Mouse (Mus musculus) R1 (cell line): Measurements from ENCODE around the gene Ncoa3.
A peak's percentile ranks its signal among the peaks of the same experiment; 100 is the strongest.

Experiments
- DNase-seq: peaks from one replicate; pipeline ENCODE4 v3.0.0-alpha.2; 2018; ENCODE audit warnings: low read depth, low spot score

Gene Ncoa3

DNA sequence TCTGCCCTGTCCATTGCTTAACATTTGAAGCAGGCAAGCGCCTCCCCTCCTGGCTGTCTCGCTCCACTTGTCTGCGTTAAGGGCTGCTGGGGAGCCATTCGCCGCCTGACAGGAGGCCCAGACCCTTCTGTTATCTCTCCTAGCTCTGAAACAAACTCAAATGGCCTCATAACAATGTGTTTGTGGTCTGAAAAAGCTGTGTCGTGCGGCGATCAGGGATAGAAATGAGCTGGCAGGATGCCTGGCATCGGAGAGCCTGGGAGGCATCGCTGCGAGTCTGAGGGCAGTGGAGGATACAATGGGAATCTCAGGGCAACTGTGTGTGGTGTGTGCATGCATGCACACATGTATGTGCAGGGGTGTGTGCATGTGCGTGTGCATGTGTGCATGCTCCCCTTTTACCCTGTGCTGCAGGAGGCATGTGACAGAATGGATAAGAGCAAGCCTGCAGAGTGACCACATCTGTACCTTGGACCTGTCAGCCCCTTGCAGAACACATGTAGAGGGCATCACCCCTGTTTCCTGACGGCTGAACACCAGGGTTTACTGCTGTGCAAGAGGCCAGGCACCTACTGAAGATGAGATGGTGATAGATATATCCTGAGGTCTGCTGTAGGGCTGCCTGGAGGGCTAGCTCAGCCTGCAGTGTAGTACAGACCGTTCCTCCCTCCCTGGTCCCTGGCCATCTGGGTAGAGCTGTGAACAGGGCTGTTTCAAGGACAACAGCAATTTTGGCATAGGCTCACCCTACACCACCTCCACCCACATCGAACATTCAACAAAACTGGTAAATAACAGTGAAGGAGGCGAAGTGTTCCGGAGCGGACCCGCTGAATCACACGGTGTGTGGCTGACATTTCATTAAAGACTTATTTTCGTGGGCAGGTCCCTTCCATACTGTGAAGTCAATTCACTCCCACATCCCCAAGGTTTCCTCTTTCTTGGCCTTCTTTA is 108.2 kb downstream of the Ncoa3 start:
- DNase-seq: no peak

DNA sequence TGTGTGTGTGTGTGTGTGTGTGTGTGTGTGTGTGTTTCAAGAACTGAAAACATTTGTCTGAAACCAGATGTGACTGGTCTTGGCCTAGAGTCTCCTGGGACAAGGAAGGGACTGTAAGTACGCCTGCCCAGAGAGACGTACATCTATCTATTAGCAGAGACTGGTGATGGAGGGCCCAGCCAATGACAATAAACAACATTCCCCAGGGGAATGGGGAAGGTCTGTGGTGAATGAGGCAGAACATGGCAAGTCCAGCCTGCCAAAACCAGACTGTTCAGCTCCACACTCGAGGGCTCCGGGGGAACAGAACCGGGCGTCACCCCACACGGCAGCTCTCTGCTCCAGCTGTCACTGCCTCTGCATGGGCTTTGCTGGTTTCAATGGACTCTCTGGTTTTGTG is 110.5 kb downstream of the Ncoa3 start:
- DNase-seq: no peak

DNA sequence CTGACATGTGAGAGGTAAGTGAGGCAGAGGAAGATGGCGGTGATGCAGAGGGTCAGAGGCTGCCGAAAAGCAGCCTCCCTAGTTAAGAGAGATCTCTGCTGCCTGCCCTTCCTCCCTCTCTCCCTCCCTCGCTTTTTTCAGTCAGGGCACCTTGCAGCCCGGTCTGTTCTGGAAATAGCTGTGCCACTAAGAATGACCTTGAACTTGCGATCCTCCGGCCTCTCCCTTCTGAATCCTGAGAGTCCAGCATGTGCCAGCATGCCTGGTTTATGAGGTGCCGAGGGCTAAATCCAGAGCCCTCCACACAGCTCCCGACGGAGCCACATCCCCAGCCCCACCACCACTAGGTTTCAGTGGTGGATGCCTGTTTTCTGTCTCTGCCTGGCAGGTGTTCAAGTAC is 113.5 kb downstream of the Ncoa3 start:
- no peak for DNase-seq

DNA sequence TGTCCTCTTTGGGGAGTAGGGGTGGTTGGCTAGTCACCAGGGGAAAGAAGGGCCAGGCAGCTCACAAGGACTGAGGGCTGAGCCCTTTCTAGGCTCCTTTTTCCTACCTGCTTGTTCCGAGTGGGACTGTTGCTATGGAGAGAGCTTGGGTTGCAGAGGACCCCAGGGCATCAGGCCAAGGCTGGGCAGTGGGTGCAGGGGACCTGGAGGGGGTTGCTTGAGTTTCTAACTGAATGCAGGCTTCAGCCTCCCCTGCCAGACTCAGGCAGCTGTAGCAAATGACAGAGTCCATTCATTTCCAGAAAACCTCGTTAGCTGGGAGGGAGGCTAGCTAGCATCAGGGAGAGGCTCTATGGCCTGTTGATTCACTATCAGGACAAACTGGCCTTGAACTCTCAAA is 114.2 kb downstream of the Ncoa3 start:
- no peak for DNase-seq

DNA sequence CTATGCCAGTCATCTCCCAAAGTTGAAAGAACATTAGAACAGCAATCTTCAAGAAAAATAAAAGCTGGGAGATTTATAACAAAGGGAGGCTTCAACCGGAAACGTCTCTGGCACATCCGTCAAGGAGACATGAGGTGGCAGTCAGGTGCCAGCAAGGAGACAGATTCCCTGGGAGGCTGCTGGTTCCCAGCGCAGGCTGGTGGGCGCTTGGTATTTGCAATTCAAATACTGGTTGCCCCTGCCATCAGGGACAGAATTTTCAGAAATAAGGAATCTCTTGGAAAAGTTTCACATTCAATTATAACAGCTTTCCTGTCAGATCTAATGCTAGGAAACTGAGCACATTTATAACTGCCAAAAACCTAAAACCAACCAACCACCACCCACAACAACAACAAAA is 115.5 kb downstream of the Ncoa3 start:
- no peak for DNase-seq

DNA sequence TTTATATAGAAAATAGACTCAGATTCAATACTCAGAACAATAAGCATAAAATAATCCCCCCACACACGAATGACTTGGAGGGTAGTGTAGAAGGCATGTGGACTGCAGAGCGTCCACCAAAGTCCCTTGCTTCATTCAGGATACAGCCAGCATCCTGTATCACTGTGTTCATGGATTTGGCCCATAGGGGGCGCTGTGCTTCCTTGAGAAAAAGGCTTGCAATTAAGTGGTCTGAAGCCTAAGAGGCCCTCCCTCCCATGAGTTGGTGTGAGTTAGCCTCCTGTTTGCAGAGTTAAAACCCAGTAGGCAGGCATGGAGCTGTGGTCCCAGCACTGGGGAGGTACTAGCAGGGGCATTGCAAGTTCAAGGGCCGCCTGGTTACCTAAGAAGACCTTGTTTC is 115.9 kb downstream of the Ncoa3 start:
- DNase-seq: peak; percentile 85

DNA sequence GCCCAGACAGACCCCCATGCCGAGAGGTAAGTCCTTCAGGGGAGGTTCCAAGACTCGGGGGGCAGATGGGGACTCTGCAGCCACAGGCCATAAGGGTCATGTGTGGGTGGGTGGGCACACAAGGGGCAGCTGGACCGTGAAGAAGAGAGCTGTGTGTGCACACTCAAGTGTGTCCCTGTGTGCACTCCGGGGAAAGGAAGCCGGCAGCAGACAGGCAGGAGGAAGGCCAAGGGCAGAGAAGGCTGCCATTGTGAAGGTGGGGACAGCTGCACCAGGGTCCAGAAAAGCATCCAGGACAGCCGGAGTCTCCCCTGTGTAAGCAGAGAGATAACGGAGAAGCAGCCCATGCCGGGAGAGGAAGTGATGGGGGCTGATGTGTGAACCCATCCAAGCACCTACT is 118.3 kb downstream of the Ncoa3 start:
- DNase-seq: no peak

DNA sequence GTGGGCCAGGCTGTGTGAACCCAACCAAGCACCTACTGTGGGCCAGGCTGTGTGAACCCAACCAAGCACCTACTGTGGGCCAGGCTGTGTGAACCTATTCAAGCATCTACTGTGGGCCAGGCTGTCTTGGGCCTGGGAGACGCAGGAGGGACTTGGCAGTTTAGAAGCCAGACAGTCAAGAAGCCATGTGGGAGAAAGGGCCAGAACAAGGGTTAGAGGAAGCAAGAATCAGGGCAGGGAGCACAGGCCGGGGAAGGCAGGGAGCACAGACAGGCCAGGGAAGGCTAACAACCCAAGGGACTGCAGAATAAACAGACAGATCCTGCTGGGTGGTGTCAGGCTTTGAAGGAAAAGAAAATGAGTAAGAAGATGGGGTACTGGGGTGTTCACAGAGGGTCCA is 118.8 kb downstream of the Ncoa3 start:
- no peak for DNase-seq

DNA sequence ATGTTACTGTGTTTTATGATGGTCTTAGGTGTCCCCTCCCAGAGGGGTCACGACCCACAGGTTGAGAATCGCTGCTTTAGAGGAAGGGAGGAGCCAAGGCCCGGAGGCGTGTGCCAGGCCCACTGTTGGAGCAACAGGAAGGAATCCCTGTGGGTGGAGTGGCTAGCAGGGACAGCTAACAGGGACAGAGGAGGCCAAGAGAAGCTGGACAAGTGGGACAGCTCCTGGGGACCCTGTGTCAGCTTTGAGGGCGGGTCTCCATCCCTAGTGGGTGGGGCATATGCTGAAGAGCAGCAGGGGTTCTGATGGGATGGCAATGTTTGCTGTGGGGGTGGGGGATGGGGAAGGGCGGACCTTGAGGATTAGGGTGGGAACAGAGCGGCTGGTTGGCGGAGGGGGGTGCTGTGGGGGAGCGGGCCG is 119.4 kb downstream of the Ncoa3 start:
- peak; percentile 54 for DNase-seq

DNA sequence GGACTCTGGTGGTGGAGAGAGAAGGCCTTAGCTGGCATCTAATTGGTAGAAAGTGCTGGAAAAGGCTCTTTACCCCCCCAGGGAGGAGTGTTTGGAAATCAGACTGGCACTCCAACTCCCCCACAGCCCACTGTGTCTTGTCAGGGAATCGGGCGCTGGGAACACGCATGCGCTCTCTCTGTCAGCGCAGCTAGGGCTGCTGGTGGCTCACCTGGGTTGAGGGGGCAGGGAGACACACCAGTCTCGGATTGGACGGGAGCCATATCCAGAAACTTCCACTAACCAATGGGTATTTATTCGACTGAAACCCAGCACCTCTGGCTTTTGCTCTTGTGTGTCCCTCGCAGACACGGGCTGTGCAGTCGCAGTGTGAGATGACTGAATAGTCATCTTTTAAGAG is 120.5 kb downstream of the Ncoa3 start:
- peak; percentile 56 for DNase-seq

DNA sequence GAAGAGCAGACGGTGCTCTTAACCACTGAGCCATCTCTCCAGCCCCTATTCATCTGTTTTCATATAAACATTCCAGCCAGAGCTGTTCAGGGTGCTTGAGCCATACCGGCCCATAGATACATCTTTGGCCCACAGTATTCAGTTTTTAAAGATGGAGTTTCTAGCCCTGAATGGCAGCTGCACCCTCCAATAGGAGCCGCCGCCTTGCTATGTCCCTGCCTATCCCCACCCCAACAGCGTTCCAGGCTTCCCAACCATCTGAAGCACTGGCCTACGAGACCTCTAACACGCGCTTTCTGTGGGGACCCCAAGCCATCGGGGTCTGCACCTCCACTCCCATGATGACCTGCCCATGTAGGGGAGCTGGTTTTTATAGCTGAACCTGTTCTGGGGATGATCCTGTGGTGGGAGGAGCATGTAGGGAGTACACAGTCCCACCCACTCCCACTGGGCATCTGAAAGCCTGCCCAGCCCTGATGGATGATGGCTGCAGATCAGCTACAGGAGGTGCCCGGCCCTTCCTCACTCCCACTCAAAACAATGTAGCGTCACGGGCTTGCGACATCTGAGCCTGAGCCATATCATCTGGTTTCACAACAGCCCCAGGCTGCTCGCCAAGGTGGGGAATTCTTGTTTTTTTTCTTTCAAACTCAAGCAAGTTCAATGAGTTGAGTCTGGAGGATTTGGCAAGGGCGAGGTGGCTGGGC is 123.3 kb downstream of the Ncoa3 start:
- DNase-seq: peak; percentile 76

DNA sequence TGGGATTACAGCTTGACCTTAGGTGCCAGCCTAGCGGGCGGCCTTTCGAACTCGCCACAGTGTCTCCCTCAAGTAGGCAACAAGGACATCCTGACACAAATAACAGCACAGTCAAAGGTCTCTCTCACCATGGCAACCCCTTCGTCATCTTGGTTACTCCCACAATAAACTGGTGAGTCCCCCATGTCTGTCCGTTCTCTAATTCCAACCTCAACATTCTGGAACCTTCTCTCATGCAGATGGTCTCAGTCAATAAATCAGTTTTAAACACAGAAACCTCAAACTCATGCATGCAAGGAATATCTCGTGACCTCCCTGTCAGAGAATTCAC is 123.8 kb downstream of the Ncoa3 start:
- DNase-seq: peak; percentile 17

DNA sequence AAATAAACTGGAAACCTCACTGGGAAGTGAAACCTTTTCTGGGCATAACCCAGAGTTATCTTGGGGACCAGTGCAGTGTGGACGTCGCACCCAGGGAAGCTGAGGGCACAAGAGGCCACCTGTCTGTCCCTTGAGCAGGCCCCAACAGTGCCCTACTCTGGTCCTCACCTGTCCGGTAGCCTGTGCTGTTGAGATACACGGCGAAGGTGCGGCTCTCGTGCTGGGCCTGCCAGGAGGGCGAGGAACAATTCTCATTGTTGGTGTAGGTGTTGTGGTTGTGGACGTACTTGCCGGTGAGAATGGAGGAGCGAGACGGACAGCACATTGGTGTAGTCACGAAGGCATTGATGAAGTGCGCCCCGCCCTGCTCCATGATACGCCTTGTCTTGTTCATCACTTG is 124.3 kb downstream of the Ncoa3 start:
- no peak for DNase-seq

DNA sequence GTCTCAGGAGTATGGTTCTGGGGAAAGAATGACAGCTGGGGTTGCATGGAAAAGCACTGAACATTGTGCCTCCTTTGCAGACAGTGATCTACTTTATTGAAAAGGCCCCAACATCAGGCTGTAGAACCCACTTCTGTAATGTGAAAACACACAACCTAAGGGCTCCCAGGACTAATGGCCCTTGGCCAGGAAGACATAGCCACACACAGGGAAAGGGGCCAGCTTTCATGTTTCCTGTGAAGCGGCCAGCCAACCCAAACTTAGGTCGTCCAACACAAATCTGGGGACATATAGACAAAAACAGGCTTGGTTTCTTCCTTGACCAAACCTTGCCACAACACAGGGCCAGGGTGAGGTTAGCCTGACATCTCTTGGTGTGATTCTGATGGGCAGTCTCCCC is 127.6 kb downstream of the Ncoa3 start:
- DNase-seq: no peak

DNA sequence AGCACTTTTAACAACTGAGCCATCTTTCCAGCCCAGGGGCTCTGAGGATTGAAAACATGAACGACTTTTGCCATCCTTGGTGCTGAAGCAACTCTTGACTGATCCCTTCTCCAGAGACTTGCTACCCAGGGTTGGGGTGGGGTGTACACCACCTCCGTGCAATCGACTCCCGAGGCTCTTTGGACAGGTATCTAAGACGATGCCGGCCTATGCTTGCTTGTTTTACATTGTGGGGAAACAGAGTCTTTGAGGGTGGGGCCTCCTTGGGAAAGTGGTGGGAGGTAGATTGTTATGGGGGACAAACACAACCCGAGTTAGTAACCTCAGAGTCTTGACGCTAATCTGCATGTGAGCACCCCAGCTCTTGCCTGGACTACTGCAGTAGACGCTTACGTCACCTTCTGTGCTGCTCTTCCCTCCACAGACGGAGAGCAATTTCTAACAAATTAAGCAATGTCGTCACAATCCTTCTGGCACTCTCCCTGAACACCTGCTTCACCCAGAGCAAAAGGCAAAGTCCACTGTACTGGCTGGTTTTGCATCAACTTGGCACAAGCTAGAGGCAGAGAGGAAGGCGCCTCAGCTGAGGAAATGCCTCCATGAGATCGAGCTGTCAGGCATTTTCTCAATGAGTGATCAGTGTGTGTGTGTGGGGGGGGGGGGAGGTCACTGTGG is 129.4 kb downstream of the Ncoa3 start:
- DNase-seq: no peak

DNA sequence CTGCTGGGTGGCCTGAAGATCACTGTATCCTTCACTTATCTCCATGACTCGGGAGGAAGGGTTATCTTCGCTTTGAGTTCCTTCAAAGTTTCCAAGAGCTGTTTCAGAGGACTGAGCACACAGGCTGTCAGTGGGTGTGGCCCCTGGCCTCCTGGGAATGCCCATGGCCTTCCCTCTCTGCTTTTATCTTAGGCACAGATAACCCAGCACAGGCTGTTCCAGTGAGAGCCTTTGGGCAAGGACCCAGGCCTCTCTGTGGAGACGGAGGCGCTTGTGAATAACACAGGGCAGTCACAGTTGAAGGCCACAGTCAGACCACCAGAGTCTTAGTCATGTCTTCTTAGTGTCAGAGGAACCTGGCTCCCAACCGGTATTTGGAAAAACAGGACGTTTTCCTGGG is 130.3 kb downstream of the Ncoa3 start:
- DNase-seq: no peak
